Mouse (Mus musculus): Measurements from ENCODE around the gene Defb19. TPM values are rescaled to one million over a fixed set of nuclear protein-coding genes. Genes with fewer than 3 reads are reported as not detected.

Gene Defb19
- total and polyA plus RNA-seq, 2 experiments from 2014 or later, result not detected

GRCm38 (mm10) chr2:152569881-152570280, 10.2 kb downstream of the Defb19 start:
- Histone ChIP-seq H3K36me3 (ENCODE audit: insufficient read depth, low read length) (no peaks in the 10 kb centered on the region), H3K4me1 (ENCODE audit: insufficient read depth, low read length) (no peaks in the 10 kb centered on the region), H3K4me3 (ENCODE audit: low read length) (no peak overlapping the region), H3K4me2 (ENCODE audit: low read depth, low read length) (no peak overlapping the region), H3K9me3 (ENCODE audit: low read length) (no peaks in the 10 kb centered on the region), H3K27ac (no peak overlapping the region), H3K9ac (replicated peaks; ENCODE audit: low read length) (no peak overlapping the region), H3K27me3 (ENCODE audit: insufficient read depth, low read length) (no peaks in the 10 kb centered on the region)
- no peak for DNase-seq (ENCODE audit: low spot score)
- WGBS, result 82% methylated on average over 4 of the region's 4 CpGs
- TF ChIP-seq CTCF (IDR thresholded peaks at IDR 0.05; ENCODE audit: low read depth), result no peak
- no peak for ATAC-seq

GRCm38 (mm10) chr2:152569038-152569437, 11.1 kb downstream of the Defb19 start, which contains the start of gene Gm17416:
Gene Gm17416, plus strand, starts transcription at chr2:152569338.
- no peak within 1 kb of the TSS for H3K4me2 ChIP-seq (ENCODE audit: low read depth, low read length)
- no peak within 1 kb of the TSS for H3K9ac ChIP-seq (replicated peaks; ENCODE audit: low read length)
- TF ChIP-seq CTCF (IDR thresholded peaks at IDR 0.05; ENCODE audit: low read depth), result no peak
- H3K4me3 ChIP-seq (ENCODE audit: low read length), result no peak within 1 kb of the TSS
- no peaks in the 10 kb centered on the region for H3K9me3 ChIP-seq (ENCODE audit: low read length)
- H3K36me3 ChIP-seq (ENCODE audit: insufficient read depth, low read length), result no peaks in the 10 kb centered on the region
- 90% methylated on average over 5 of the region's 5 CpGs for WGBS
- no peaks in the 10 kb centered on the region for H3K4me1 ChIP-seq (ENCODE audit: insufficient read depth, low read length)
- H3K27me3 ChIP-seq (ENCODE audit: insufficient read depth, low read length), result no peaks in the 10 kb centered on the region
- DNase-seq (ENCODE audit: low spot score) (no peak), ATAC-seq (no peak)
- H3K27ac ChIP-seq, result no peak within 1 kb of the TSS

GRCm38 (mm10) chr2:152556655-152557054, 23.5 kb downstream of the Defb19 start:
- no peak overlapping the region for H3K27ac ChIP-seq
- DNase-seq (ENCODE audit: low spot score) (no peak), ATAC-seq (no peak)
- no peak for TF ChIP-seq CTCF (IDR thresholded peaks at IDR 0.05; ENCODE audit: low read depth)
- H3K9me3 ChIP-seq (ENCODE audit: low read length), result no peaks in the 10 kb centered on the region
- no peaks in the 10 kb centered on the region for H3K27me3 ChIP-seq (ENCODE audit: insufficient read depth, low read length)
- no peak overlapping the region for H3K4me3 ChIP-seq (ENCODE audit: low read length)
- no peaks in the 10 kb centered on the region for H3K36me3 ChIP-seq (ENCODE audit: insufficient read depth, low read length)
- WGBS, result 86% methylated on average over 7 of the region's 7 CpGs
- H3K4me1 ChIP-seq (ENCODE audit: insufficient read depth, low read length), result no peaks in the 10 kb centered on the region
- no peak overlapping the region for H3K4me2 ChIP-seq (ENCODE audit: low read depth, low read length)
- no peak overlapping the region for H3K9ac ChIP-seq (replicated peaks; ENCODE audit: low read length)

- ATAC-seq (peak; percentile 55; the same call in 1 of the 2 replicates), DNase-seq (ENCODE audit: low spot score) (peak; percentile 85)
- Histone ChIP-seq H3K36me3 (ENCODE audit: insufficient read depth, low read length) (no peaks in the 10 kb centered on the region), H3K27me3 (ENCODE audit: insufficient read depth, low read length) (no peaks in the 10 kb centered on the region), H3K4me3 (ENCODE audit: low read length) (peak overlapping the region; percentile 18; the same call in 1 of the 2 replicates), H3K4me2 (ENCODE audit: low read depth, low read length) (peak overlapping the region; percentile 43), H3K9ac (replicated peaks; ENCODE audit: low read length) (no peak overlapping the region; the same call in 1 of the 2 replicates), H3K27ac (no peak overlapping the region), H3K4me1 (ENCODE audit: insufficient read depth, low read length) (no peaks in the 10 kb centered on the region), H3K9me3 (ENCODE audit: low read length) (no peaks in the 10 kb centered on the region)
- peak; percentile 85 for TF ChIP-seq CTCF (IDR thresholded peaks at IDR 0.05; ENCODE audit: low read depth)
- WGBS, result 12% methylated on average over 16 of the region's 16 CpGs
Observed at GRCm38 (mm10) chr2:152553774-152554423, 26.2 kb downstream of the Defb19 start.

- no peak for TF ChIP-seq CTCF (IDR thresholded peaks at IDR 0.05; ENCODE audit: low read depth)
- Histone ChIP-seq H3K4me3 (ENCODE audit: low read length) (no peak overlapping the region), H3K9ac (replicated peaks; ENCODE audit: low read length) (no peak overlapping the region), H3K4me2 (ENCODE audit: low read depth, low read length) (no peak overlapping the region), H3K9me3 (ENCODE audit: low read length) (no peaks in the 10 kb centered on the region), H3K27me3 (ENCODE audit: insufficient read depth, low read length) (no peaks in the 10 kb centered on the region), H3K4me1 (ENCODE audit: insufficient read depth, low read length) (no peaks in the 10 kb centered on the region), H3K27ac (no peak overlapping the region), H3K36me3 (ENCODE audit: insufficient read depth, low read length) (no peaks in the 10 kb centered on the region)
- ATAC-seq (no peak), DNase-seq (ENCODE audit: low spot score) (no peak)
- WGBS, result 74% methylated on average over 5 of the region's 5 CpGs
Observed at GRCm38 (mm10) chr2:152548124-152548523, 32.0 kb downstream of the Defb19 start.

GRCm38 (mm10) chr2:152544691-152545090, 35.4 kb downstream of the Defb19 start:
- Histone ChIP-seq H3K4me1 (ENCODE audit: insufficient read depth, low read length) (no peaks in the 10 kb centered on the region), H3K9ac (replicated peaks; ENCODE audit: low read length) (no peak overlapping the region), H3K27ac (no peak overlapping the region), H3K9me3 (ENCODE audit: low read length) (no peaks in the 10 kb centered on the region), H3K4me2 (ENCODE audit: low read depth, low read length) (no peak overlapping the region), H3K36me3 (ENCODE audit: insufficient read depth, low read length) (no peaks in the 10 kb centered on the region), H3K27me3 (ENCODE audit: insufficient read depth, low read length) (no peaks in the 10 kb centered on the region), H3K4me3 (ENCODE audit: low read length) (no peak overlapping the region)
- ATAC-seq (peak; percentile 73), DNase-seq (ENCODE audit: low spot score) (peak; percentile 71)
- WGBS, result 19% methylated on average over 4 of the region's 4 CpGs
- peak; percentile 79 for TF ChIP-seq CTCF (IDR thresholded peaks at IDR 0.05; ENCODE audit: low read depth)

GRCm38 (mm10) chr2:152543478-152543877, 36.6 kb downstream of the Defb19 start:
- H3K36me3 ChIP-seq (ENCODE audit: insufficient read depth, low read length), result no peaks in the 10 kb centered on the region
- DNase-seq (ENCODE audit: low spot score), result no peak
- no peak overlapping the region for H3K4me3 ChIP-seq (ENCODE audit: low read length)
- WGBS, result 81% methylated on average over 4 of the region's 4 CpGs
- H3K27ac ChIP-seq, result no peak overlapping the region
- no peak for TF ChIP-seq CTCF (IDR thresholded peaks at IDR 0.05; ENCODE audit: low read depth)
- no peaks in the 10 kb centered on the region for H3K4me1 ChIP-seq (ENCODE audit: insufficient read depth, low read length)
- ATAC-seq, result no peak
- no peak overlapping the region for H3K9ac ChIP-seq (replicated peaks; ENCODE audit: low read length)
- H3K9me3 ChIP-seq (ENCODE audit: low read length), result no peaks in the 10 kb centered on the region
- no peaks in the 10 kb centered on the region for H3K27me3 ChIP-seq (ENCODE audit: insufficient read depth, low read length)
- H3K4me2 ChIP-seq (ENCODE audit: low read depth, low read length), result no peak overlapping the region

Data from hindbrain, postnatal 0 days (tissue).